Mouse (Mus musculus) midbrain, embryonic 16.5 days (tissue): ENCODE results near the gene Gm13285. TPM values are rescaled to one million over a fixed set of nuclear protein-coding genes. Genes with fewer than 3 reads are reported as not detected.
"Not testable (repeated sequence)": the region's sequence is repeated elsewhere in the genome, so short reads cannot be mapped to it uniquely, and the experiment has no call there.

Experiments used
- ATAC-seq: fragments of 200-750 bp; cut with Nextera tagmentation; 2 replicates; pipeline ENCODE4 v1.8.0; 2017; ENCODE audit warnings: moderate TSS enrichment
- H3K27ac ChIP-seq: fragments of 300-500 bp; sonication (generic); 2 replicates; pipeline ENCODE4 v1.5.1; 2014; ENCODE audit warnings: mild to moderate bottlenecking, low read length, mixed read lengths
- H3K27me3 ChIP-seq: fragments of 300-500 bp; sonication (generic); 2 replicates; pipeline ENCODE4 v1.6.1; 2014; ENCODE audit warnings: low read depth, low read length, mixed read lengths; ENCODE audit not compliant: control insufficient read depth, insufficient read depth
- H3K36me3 ChIP-seq: fragments of 300-500 bp; sonication (generic); 2 replicates; pipeline ENCODE4 v1.6.1; 2014; ENCODE audit warnings: mild to moderate bottlenecking, low read length, moderate library complexity, mixed read lengths; ENCODE audit not compliant: control insufficient read depth, insufficient read depth
- H3K4me1 ChIP-seq: fragments of 300-500 bp; sonication (generic); 2 replicates; pipeline ENCODE4 v1.6.1; 2014; ENCODE audit warnings: mild to moderate bottlenecking, low read length, mixed read lengths; ENCODE audit not compliant: control insufficient read depth, insufficient read depth
- H3K4me2 ChIP-seq: fragments of 300-500 bp; sonication (generic); 2 replicates; pipeline ENCODE4 v1.6.1; 2014; ENCODE audit warnings: mild to moderate bottlenecking, low read length, mixed read lengths
- H3K4me3 ChIP-seq: fragments of 300-500 bp; sonication (generic); 2 replicates; pipeline ENCODE4 v1.5.1; 2014; ENCODE audit warnings: low read depth, mild to moderate bottlenecking, low read length, moderate library complexity, mixed read lengths
- H3K9ac ChIP-seq: fragments of 300-500 bp; sonication (generic); 2 replicates; pipeline ENCODE4 v1.6.1; 2014; ENCODE audit warnings: low read depth, low read length, mixed read lengths
- H3K9me3 ChIP-seq: fragments of 300-500 bp; sonication (generic); replicated peaks from 2 replicates; pipeline ENCODE4 v1.6.1; 2014; ENCODE audit warnings: mild to moderate bottlenecking, low read length, mixed read lengths; ENCODE audit not compliant: control insufficient read depth, poor library complexity, severe bottlenecking
- WGBS: fragments of 180-500 bp; shearing (Covaris S2); extraction: QIAGEN DNeasy Blood & Tissue Kit; methylation state at CpG from one replicate; pipeline ENCODE4 v1.1.7; 2014; 5-methylcytosine and 5-hydroxymethylcytosine counted together
- polyA plus RNA-seq: library from polyadenylated mRNA; unstranded; fragments of >200 nt; fragmentation: Nextera tagmentation; extraction: Ambion mirVana; gene quantifications from 2 replicates; pipeline ENCODE4 v1.2.1, GENCODE M21; 2015

The Gm13285 gene
- polyA plus RNA-seq, 1 experiment from 2014 or later, result not detected

DNA sequence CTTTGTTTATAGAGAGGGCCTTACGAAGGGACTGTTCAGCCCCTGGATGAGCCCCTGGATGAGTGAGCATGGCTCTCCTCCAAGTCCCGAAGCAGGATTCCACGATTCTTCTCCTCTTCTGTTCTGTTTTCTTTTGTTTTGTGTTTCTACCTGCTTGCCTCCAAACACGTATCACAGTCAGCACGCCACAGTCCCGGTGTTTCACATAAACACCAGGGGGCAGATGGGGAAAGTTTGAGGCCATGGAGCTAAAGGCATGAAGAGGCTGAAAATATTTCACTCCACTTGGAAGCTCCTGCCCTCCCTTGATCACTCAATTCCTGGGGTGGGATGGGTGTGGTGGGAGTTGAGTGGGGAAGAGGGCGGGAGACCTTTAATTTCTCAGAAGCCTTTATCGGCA, 37.7 kb upstream of the Gm13285 start:
- WGBS, result 65% methylated on average over 6 of the region's 8 CpGs
- not testable (repeated sequence) for H3K27ac ChIP-seq, H3K4me3 ChIP-seq, H3K9me3 ChIP-seq, H3K27me3 ChIP-seq, H3K9ac ChIP-seq, ATAC-seq, H3K4me1 ChIP-seq, H3K4me2 ChIP-seq, H3K36me3 ChIP-seq

DNA sequence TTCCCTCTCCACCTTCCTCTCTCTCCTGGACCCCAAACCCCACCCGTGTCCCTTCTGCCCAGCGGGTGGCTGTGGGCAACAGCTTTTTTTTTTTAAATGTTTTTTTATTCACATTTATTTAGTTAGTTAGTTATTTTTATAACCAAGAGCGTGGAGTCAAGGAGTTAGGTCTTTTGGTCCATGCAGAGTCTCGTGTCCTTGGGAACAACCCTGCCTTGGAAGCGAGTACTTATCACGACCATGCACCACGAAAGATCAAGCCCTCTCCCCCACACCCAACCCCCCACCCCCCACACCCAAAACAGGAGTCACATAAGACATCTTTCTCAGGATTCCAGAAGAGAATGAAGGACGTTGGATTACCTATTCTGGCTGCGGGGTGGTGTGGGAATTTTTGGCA, 37.1 kb upstream of the Gm13285 start:
- 59% methylated on average over 7 of the region's 9 CpGs for WGBS
- not testable (repeated sequence) for H3K4me3 ChIP-seq, ATAC-seq, H3K9me3 ChIP-seq, H3K27me3 ChIP-seq, H3K36me3 ChIP-seq, H3K4me2 ChIP-seq, H3K9ac ChIP-seq, H3K27ac ChIP-seq, H3K4me1 ChIP-seq

DNA sequence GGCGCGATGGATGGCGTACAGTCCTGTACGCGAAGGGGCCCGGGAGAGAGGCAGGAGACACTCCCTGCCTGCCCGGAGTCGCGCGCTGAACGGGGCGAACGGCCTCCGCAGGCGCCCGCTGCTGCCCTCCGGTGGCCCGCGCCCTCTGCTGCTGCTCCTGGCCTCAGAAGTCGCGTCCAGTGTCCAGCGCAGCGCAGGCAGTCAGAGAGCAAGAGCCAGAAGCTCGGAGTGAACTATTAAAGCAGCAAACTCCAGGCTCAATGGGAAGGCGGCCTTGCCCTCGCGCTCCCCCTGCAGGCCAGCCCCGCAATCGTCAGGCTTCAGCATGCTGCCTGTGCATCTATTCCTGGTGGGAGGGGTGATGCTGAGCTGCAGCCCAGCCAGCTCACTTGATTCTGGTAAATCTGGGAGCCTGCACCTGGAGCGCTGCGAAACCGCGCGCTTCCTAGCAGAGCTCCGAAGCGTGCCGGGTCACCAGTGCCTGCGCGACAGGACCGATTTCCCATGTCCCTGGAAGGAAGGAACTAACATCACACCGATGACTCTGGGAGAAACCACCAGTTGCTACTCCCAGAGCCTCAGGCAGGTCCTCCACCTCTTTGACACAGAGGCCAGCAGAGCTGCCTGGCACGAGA, 36.0 kb upstream of the Gm13285 start:
- not testable (repeated sequence) for H3K36me3 ChIP-seq, H3K9me3 ChIP-seq, H3K27ac ChIP-seq, H3K4me1 ChIP-seq, H3K27me3 ChIP-seq, ATAC-seq, H3K9ac ChIP-seq
- H3K4me2 ChIP-seq, result peak overlapping the region; percentile 60
- H3K4me3 ChIP-seq, result peak overlapping the region; percentile 34
- WGBS, result 5% methylated on average over 21 of the region's 42 CpGs

DNA sequence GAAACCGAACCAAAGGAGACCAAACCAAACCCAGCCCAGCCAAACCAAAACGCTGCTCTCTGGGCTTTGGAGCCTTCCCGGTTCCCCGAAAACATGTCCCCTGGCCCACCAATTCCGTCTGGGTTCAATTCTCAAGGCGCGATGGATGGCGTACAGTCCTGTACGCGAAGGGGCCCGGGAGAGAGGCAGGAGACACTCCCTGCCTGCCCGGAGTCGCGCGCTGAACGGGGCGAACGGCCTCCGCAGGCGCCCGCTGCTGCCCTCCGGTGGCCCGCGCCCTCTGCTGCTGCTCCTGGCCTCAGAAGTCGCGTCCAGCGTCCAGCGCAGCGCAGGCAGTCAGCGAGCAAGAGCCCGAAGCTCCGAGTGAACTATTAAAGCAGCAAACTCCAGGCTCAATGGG, 25.9 kb upstream of the Gm13285 start, which contains the start of gene Gm13290:
TSS of gene Gm13290 (plus strand) at position 301 of the 400 bp plus-strand sequence.
- no CpG with 5 or more reads among the region's 32 CpGs for WGBS
- H3K9ac ChIP-seq, H3K36me3 ChIP-seq, H3K27ac ChIP-seq, H3K27me3 ChIP-seq, H3K4me2 ChIP-seq, H3K4me3 ChIP-seq, H3K9me3 ChIP-seq, H3K4me1 ChIP-seq, ATAC-seq: not testable (repeated sequence)

DNA sequence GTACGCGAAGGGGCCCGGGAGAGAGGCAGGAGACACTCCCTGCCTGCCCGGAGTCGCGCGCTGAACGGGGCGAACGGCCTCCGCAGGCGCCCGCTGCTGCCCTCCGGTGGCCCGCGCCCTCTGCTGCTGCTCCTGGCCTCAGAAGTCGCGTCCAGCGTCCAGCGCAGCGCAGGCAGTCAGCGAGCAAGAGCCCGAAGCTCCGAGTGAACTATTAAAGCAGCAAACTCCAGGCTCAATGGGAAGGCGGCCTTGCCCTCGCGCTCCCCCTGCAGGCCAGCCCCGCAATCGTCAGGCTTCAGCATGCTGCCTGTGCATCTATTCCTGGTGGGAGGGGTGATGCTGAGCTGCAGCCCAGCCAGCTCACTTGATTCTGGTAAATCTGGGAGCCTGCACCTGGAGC, 22.8 kb upstream of the Gm13285 start, which contains the start of gene Gm13289:
TSS of gene Gm13289 (plus strand) at position 301 of the 400 bp plus-strand sequence.
- H3K4me2 ChIP-seq, H3K9ac ChIP-seq, H3K36me3 ChIP-seq, H3K27ac ChIP-seq, ATAC-seq, H3K4me3 ChIP-seq, H3K27me3 ChIP-seq, H3K4me1 ChIP-seq, H3K9me3 ChIP-seq: not testable (repeated sequence)
- WGBS, result no CpG with 5 or more reads among the region's 29 CpGs

DNA sequence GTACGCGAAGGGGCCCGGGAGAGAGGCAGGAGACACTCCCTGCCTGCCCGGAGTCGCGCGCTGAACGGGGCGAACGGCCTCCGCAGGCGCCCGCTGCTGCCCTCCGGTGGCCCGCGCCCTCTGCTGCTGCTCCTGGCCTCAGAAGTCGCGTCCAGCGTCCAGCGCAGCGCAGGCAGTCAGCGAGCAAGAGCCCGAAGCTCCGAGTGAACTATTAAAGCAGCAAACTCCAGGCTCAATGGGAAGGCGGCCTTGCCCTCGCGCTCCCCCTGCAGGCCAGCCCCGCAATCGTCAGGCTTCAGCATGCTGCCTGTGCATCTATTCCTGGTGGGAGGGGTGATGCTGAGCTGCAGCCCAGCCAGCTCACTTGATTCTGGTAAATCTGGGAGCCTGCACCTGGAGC, 19.9 kb upstream of the Gm13285 start, which contains the start of gene Gm13272:
TSS of gene Gm13272 (plus strand) at position 301 of the 400 bp plus-strand sequence.
- H3K27me3 ChIP-seq, H3K9ac ChIP-seq, H3K27ac ChIP-seq, H3K4me2 ChIP-seq, H3K36me3 ChIP-seq, H3K4me3 ChIP-seq, H3K9me3 ChIP-seq, H3K4me1 ChIP-seq, ATAC-seq: not testable (repeated sequence)
- WGBS, result no CpG with 5 or more reads among the region's 29 CpGs

DNA sequence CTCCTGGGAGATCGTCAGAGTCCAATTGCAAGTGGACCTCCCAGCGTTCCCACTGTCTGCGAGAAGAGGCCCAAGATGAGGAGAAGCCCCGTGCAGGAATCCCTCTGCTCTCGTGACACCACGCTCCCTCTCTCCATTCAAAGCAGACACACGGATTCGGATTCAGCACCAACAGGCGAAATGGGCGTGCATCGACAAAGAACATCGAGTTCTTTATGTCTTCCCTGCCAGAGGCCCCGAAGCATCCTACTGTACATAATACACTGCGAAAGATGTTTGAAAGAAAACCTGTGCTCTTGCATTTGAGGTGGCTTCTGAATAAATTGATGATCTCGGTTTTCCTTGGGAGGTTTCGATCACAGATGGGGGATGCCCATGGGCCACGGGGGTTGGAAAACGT, 19.1 kb upstream of the Gm13285 start:
- not testable (repeated sequence) for H3K4me3 ChIP-seq, ATAC-seq
- 46% methylated on average over 15 of the region's 18 CpGs for WGBS

DNA sequence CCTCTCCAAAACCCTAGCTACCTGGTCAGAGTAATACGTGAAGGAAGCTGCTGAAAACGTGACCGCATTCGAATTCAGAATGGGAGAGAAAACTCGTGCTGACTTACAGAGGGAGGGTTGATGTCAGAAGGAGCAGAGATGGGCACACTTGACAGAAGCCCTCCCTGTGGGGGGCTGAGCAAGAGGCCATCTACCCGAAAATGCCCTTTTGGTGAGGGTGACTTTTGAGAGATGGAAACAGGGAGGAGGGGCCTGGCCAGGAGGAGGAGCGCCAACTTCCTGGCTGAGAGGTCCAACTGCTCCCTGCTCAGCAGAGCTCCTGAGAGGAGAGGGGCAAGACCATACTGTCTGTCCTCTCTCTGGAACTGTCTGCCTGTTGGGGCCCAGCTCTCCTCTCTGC, 17.6 kb upstream of the Gm13285 start, which contains the start of gene Ifnz:
TSS of gene Ifnz (plus strand) at position 301 of the 400 bp plus-strand sequence.
- H3K4me1 ChIP-seq, ATAC-seq, H3K9ac ChIP-seq, H3K4me3 ChIP-seq, H3K27ac ChIP-seq, H3K9me3 ChIP-seq, H3K36me3 ChIP-seq, H3K27me3 ChIP-seq: not testable (repeated sequence)
- H3K4me2 ChIP-seq, result peak within 1 kb of the TSS; percentile 36; the same call in 1 of the 2 replicates
- WGBS, result 31% methylated on average over 4 of the region's 7 CpGs

More for the DNA sequence above, 19.1 kb upstream of the Gm13285 start:
- not testable (repeated sequence) for H3K9ac ChIP-seq, H3K4me2 ChIP-seq, H3K27me3 ChIP-seq, H3K36me3 ChIP-seq, H3K4me1 ChIP-seq, H3K9me3 ChIP-seq, H3K27ac ChIP-seq

DNA sequence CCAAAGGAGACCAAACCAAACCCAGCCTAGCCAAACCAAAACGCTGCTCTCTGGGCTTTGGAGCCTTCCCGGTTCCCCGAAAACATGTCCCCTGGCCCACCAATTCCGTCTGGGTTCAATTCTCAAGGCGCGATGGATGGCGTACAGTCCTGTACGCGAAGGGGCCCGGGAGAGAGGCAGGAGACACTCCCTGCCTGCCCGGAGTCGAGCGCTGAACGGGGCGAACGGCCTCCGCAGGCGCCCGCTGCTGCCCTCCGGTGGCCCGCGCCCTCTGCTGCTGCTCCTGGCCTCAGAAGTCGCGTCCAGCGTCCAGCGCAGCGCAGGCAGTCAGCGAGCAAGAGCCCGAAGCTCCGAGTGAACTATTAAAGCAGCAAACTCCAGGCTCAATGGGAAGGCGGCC, 17.1 kb upstream of the Gm13285 start:
- WGBS, result 0% methylated on average over 3 of the region's 31 CpGs
- H3K27me3 ChIP-seq, ATAC-seq, H3K4me3 ChIP-seq, H3K36me3 ChIP-seq, H3K9ac ChIP-seq, H3K27ac ChIP-seq, H3K4me1 ChIP-seq, H3K9me3 ChIP-seq: not testable (repeated sequence)
- H3K4me2 ChIP-seq, result peak overlapping the region; percentile 36; the same call in 1 of the 2 replicates
